8 mouse cellular contexts compared by ENCODE assay signal in the genomic region with DNA sequence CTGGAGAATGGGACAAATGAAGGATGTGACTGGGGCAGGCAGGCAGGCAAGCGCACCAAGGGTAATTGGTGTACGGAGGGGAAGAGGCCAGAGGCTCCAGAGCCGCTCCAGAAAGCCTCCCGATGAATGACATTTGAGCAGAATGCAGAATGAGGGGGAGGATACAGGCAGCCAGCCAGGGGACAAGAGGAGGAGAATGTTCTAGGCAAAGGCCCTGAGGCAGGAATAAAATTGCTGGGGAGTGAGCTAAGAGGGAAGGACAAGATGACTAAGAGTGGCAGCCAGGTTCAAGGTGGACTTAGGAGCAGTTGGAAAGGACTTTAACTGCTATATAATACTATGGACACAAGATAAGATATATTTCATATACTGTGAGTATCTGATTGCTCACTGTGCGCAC. TPM values are rescaled to one million over a fixed set of nuclear protein-coding genes. Genes with fewer than 3 reads are reported as not detected.
DNase-seq lines count a peak whose midpoint lies in the region; ATAC-seq and TF ChIP-seq lines count a peak whose summit lies in the region.

No protein-coding gene starts in this region.

- no peak overlapping the region for H3K9ac ChIP-seq in kidney, postnatal 0 days (ENCODE audit: low read depth, low read length)

- no peaks in the 10 kb centered on the region for H3K27me3 ChIP-seq in kidney, postnatal 0 days (ENCODE audit: insufficient read depth, low read length)

- H3K4me2 ChIP-seq in kidney, postnatal 0 days (ENCODE audit: low read length): no peak overlapping the region

- H3K36me3 ChIP-seq in kidney, postnatal 0 days (ENCODE audit: insufficient read depth, low read length): no peaks in the 10 kb centered on the region

- TF ChIP-seq POLR2A in olfactory bulb, adult 2 months (IDR thresholded peaks at IDR 0.05; ENCODE audit: insufficient read depth, low read depth, low read length): no peak

- no peak for TF ChIP-seq CTCF in kidney, postnatal 0 days (IDR thresholded peaks at IDR 0.05; ENCODE audit: low read depth)
- TF ChIP-seq CTCF in olfactory bulb, adult 2 months (IDR thresholded peaks at IDR 0.05; ENCODE audit: insufficient read depth, low read depth, low read length): no peak

- no peak for ATAC-seq in kidney, postnatal 0 days (replicated peaks; ENCODE audit: low FRiP score, low read depth)

- no peak overlapping the region for H3K4me3 ChIP-seq in kidney, postnatal 0 days (replicated peaks; ENCODE audit: low read depth, low read length)
- H3K4me3 ChIP-seq in olfactory bulb, adult 2 months (ENCODE audit: insufficient read depth, low read depth, low read length): no peak overlapping the region

- 27% methylated on average over 5 of the region's 5 CpGs for WGBS in kidney, postnatal 0 days
- WGBS in olfactory bulb, adult 2 months: 39% methylated on average over 5 of the region's 5 CpGs

- H3K27ac ChIP-seq in kidney, postnatal 0 days: peak overlapping the region; percentile 55; the same call in 1 of the 2 replicates
- peak overlapping the region; percentile 16; the same call in 1 of the 2 replicates for H3K27ac ChIP-seq in olfactory bulb, adult 2 months (ENCODE audit: insufficient read depth, low read depth, low read length)

- DNase-seq in right cerebral cortex, postnatal 14 days: peak; percentile 11
- no peak for DNase-seq in right cerebral cortex, postnatal 4 days
- peak; percentile 77 to 79 for DNase-seq in heart, adult 18-20 months
- DNase-seq in kidney, postnatal 0 days (ENCODE audit: low spot score): peak; percentile 44
- DNase-seq in embryo, embryonic 10 days (ENCODE audit: low spot score): no peak
- DNase-seq in Muller cell, postnatal 12 days (ENCODE audit: inconsistent ontology term): no peak
- no peak for DNase-seq in left cerebral cortex, adult 9 months (ENCODE audit: low spot score in 2 of 2)

- no peaks in the 10 kb centered on the region for H3K9me3 ChIP-seq in kidney, postnatal 0 days (replicated peaks; ENCODE audit: low read length)

- H3K4me1 ChIP-seq in kidney, postnatal 0 days (replicated peaks; ENCODE audit: insufficient read depth, low read length): peaks cover 6% of the 10 kb centered on the region; the same call in 1 of the 2 replicates
- peaks cover 13% of the 10 kb centered on the region for H3K4me1 ChIP-seq in olfactory bulb, adult 2 months (ENCODE audit: control insufficient read depth, insufficient read depth, low read length)

RNA-seq across cellular contexts. Expression of a gene that starts 9.3 kb away (rescaled TPM):
- 10 to 100 TPM; 14.3 to 16.1 TPM for total RNA-seq in heart, adult 18-20 months (2021)
- 42.8 and 51.6 TPM in 2 replicates for polyA plus RNA-seq in kidney, postnatal 0 days (2015; fragmentation: Nextera tagmentation; extraction: Ambion mirVana)
- 73.2 TPM in 1 of 2 replicates, not detected in the other for polyA plus RNA-seq in olfactory bulb, adult 2 months (2012; ENCODE audit: insufficient read depth, insufficient read length, low replicate concordance, missing spikeins)

Comparison
In these comparisons a context has a peak if more than half of its experiments do, and no peak if none do; other contexts are left out.
1. DNase-seq: peak in right cerebral cortex, postnatal 14 days (single experiment), heart, adult 18-20 months (2 of 2) and kidney, postnatal 0 days (single experiment); none in right cerebral cortex, postnatal 4 days (single experiment), embryo, embryonic 10 days (single experiment), Muller cell, postnatal 12 days (single experiment) and left cerebral cortex, adult 9 months (0 of 2).